Mouse (Mus musculus) cortical plate, adult 2 months (tissue): ENCODE results near the gene Vasn.

Source experiments
- CTCF ChIP-seq: fragments of 200-500 bp; IDR thresholded peaks from 2 replicates; pipeline ENCODE4 v1.5.1; 2011; ENCODE audit warnings: mild to moderate bottlenecking, control low read depth, low read length; ENCODE audit not compliant: insufficient read depth; ENCODE audit errors: extremely low read depth
- POLR2A ChIP-seq: fragments of 200-500 bp; IDR thresholded peaks from 2 replicates; pipeline ENCODE4 v1.6.1; 2011; ENCODE audit warnings: mild to moderate bottlenecking, low read length, control low read depth; ENCODE audit not compliant: insufficient read depth; ENCODE audit errors: extremely low read depth

DNA sequence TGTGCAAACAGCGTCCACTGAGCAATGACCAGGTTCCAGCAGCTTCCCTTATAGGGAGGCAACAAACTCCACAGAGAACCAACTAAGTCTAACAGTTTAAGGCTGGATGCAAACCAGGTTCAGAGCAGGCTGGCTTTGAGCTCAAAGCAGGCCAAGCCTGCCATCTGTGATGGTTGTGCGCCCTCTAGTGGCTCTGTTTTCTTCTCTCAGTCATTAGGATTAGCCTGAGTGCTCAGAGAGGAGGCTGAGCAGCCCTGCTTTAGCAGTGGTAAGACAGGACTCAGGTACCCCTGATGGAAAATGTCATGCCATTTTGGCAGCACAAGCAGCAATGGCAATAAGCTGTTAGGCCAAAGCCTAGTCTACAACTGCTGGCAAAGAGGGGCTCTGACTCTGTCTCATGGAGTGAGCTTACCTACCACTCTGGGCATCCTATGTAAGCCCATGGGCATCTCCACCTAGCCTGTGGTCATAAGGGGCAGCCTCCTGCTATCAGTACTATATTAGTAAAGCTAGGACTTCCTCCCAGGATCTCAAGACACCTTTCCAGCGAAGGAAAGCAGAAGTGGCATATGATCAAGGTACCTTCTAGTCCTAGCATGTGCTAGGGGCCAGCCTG, 27.6 kb downstream of the Vasn start:
- peak; percentile 97 for TF ChIP-seq CTCF
- TF ChIP-seq POLR2A = no peak
